Mouse (Mus musculus): ENCODE results near the gene Twist2.

DNA sequence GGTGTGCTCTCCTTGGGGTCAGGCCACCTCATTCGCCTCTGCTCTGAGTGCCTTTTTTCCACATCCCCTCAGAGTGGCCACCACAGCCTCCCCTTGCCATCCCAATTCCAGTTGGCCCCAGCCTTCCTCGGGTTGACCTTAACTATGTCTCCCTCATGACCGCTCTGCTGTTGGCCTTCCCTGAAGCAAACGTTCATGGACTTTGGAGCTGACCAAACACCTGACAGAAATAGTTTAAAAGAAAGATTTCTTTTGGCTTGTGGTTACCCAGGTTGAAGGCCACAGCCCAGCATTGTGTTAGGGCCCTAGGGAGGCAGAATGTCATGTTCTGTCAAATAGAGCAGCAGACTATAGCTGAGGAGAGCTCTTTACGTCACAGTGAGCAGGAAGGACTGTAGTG lies 93.0 kb downstream of the Twist2 start:
- TF ChIP-seq POLR2A (IDR thresholded peaks at IDR 0.05; ENCODE audit: borderline replicate concordance, insufficient read depth, low read length) (no peak), CTCF (IDR thresholded peaks at IDR 0.05; ENCODE audit: borderline replicate concordance, insufficient read depth, low read depth, low read length) (no peak)
